Mouse (Mus musculus) skeletal muscle tissue, adult 2 months (tissue): ENCODE measurements around the gene Fasn.
"Not testable (repeated sequence)": the region's sequence is repeated elsewhere in the genome, so short reads cannot be mapped to it uniquely, and the experiment has no call there.

ENCODE experiments used
- DNase-seq: peaks from one replicate; pipeline ENCODE4 v3.0.0-alpha.2; 2012; ENCODE audit warnings: low read depth, low spot score

Gene Fasn

GRCm38 (mm10) chr11:120798244-120798643 is 26.1 kb downstream of the Fasn start:
- no peak for DNase-seq

- DNase-seq, result no peak
Measured at GRCm38 (mm10) chr11:120796614-120796946, 27.8 kb downstream of the Fasn start.

DNA sequence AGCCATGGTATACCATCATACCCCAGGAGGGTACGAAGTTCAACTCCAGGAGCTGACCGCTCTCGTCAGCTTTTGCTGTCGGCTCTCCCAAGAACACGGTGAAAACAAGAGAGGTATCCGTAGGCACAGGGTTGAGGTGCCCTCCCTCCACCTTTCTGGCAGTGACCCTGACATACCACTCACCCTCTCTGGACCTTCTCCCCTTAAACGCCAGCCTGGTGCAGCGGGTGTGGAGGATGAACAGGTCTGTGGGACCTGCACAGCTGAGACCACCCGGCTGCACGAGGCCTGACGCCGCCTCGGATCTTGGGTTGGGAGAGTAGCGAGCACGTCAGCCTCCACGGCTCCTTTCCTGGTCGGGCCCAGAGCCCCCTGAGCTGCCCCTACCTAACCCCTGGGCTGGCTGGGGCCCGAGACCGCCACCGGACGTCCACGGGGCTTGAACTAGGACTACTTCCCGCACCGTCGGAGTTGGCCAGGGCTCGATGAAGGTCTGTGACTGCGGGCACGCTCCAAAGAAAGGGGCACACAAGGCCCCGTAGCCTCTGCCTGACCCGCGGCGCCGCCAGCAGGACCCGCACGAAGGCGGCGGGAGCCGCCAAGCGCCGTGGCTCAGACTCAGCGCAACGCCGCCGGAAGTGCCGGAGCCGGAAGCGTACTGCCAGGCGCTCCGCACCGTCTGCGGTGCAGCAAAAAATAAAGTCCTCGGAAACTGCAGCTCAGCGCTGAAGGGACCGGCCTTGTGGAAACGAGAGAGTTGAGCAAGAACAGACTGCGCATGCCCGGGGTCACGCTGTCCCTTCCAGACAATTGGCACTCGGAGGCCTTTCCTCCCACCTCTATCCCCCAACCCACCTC is 28.4 kb downstream of the Fasn start, which contains the start of gene Dus1l:
Dus1l (minus strand) TSS at position 648 of the 858 bp plus-strand sequence.
- DNase-seq, result peak; percentile 95

DNA sequence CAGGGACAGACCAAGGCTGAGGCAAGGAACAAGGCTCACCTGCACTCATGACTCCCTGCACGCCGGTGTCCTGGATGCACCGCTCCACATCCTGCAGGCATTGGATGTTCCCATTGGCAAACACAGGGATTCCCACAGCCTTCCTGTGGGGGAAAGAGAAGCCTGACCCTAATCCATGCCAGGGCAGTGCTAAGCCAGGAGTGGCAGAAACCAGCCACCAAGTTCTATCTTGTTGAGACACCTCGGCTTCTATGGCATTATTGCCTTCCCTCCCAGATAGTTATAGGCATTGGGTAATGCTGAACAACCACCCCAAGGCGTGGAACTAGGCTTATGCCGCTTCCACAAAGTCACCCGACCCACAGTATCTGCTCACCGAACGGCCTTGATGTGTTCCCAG is 31.7 kb downstream of the Fasn start:
- no peak for DNase-seq

- DNase-seq, result no peak
Measured at GRCm38 (mm10) chr11:120789810-120790209, 34.5 kb downstream of the Fasn start.

DNA sequence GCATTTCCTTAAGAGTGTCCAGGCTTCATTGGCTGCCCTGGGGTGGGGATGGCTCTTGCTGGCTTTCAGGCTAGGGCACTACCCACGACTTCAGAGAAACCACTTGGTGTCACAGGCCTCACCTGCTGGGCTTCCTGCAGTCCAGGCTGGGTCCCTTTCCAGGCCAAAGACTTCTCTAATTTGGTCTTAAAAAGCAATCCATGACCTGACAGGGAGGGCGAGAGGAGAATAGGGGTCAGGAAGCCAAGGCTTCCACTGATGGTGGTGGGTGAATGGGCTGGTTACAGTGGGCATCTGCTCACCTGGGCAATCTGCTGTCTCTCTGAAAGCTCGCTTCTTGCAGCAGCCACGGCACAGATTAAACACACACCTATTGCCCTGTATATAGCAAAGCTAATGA is 35.0 kb downstream of the Fasn start:
- no peak for DNase-seq

DNA sequence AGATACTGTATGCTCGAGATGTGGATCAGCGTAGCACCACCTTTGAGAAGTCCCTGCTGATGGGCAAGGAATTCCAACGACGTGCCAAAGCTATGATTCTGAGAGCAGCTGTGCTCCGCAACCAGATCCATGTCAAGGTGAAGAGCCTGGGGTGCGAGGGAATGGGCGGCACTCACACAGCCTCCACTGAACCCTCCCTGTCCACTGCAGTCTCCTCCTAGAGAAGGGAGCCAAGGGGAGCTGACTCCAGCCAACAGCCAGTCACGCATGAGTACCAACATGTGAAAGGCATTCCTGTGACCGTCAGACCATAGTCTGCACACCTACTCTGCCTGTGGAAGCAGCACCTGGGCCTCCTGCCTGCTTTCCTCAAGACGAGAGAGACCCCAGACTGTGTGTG is 35.9 kb downstream of the Fasn start:
- not testable (repeated sequence) for DNase-seq

DNA sequence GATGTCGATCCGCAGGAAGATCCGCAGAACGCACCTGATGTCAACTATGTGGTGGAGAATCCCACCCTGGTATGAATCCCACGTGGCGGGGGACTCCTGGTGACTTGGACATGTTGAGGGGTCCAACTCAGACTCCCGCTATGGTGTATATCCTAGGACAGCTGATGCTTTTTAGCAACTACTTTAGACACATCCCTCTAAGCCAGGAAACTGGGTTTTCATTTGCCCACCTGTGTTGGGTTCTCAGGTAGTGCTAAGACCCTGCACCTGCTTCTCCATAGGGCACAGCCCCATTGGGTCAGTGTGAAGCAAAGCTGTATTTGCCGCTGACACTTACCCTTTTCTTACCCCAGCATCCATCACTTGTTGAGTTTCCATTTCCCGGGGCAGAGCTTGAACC is 39.2 kb downstream of the Fasn start:
- DNase-seq, result no peak

DNA sequence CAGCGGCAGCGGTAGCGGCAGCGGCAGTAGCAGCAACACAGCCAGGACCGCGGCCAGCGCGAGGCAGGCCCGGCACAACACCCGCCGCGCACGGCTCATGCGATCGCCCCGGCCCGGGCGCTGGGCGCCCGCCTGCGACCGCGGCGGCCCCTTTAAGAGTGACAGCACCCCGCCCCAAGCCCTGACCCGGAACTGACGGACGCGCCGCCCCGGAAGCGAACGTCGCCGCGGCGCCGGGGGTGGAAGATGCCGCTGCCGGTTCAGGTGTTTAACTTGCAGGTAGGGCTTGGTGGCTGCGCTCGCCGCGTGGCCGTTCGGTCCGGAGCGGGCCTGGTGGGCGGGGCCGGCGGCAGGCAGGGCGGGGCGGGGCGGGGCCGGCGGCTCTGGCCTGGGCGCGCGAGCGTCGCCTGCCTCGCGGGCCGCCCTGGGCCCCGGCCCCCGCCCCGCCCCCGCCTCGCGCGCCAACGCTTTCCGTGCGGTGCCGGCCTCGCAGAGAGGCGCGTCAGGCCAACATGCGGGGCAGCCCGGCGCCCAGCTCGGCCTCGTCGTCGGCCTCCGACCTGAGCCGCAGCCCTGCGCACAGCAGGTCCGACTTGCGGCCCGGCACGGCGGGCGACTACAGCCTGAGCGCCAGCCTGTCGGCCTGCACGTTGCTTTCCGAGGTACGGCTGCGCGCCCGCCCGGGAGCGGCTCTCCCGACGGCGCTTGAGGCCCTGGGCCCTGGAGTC is 40.1 kb downstream of the Fasn start, which contains the start of the genes Rfng and Gps1:
Rfng (minus strand) TSS at position 144 of the 728 bp plus-strand sequence.
Gps1 (plus strand) TSS at position 209 of the 728 bp plus-strand sequence.
- DNase-seq, result peak; percentile 54

DNA sequence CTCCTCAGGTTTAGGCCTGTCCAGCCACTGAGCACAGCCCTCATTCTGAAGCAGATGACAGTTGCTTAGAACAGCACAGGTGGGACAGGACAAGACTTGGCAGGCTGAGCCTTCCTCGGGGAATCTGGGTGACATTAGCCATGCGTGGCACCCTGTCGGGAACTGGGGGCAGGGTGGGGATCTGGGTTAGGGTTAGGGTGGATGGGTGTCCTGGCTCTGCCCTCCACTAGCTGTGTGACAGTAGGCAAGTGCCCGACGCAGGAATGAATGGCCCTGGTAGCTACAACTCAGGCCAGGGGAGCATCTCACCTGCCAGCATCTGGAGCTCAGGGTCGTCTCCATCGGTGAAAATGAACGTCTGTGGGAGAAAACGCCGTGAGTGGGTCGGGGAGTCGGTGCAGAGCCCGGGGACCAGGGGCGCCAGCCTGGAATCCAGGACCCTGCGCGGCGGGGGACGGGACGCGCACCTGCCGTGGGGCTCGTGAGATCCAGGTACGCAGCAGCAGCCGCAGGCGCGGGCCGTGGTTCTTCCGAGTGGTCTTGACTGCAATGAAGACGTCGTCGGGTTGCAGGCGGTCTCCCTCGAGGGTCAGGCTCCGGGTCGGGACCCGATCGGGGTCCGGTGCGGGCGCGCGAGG is 40.8 kb downstream of the Fasn start:
- no peak for DNase-seq

GRCm38 (mm10) chr11:120781361-120781760 is 43.0 kb downstream of the Fasn start:
- not testable (repeated sequence) for DNase-seq

DNA sequence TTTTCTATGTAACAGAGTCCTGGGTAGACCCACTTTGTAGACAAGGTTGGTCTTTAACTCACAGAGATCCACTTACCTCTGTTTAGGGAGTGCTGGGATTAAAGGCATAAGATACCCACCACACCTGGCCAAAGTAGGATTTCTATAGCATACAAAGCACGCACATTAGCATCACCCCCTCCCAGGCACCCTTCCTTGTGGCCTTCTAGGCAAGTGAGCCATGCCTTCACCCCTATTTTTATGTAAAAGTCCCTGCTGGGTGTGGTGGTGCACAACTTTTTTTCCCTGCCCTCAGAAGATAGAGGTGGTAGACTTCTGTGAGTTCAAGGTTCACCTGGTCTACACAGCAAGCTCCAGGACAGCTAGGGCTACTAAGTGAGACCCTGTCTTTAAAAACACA is 44.5 kb downstream of the Fasn start:
- DNase-seq, result no peak

GRCm38 (mm10) chr11:120777123-120777522 is 47.2 kb downstream of the Fasn start:
- no peak for DNase-seq

DNA sequence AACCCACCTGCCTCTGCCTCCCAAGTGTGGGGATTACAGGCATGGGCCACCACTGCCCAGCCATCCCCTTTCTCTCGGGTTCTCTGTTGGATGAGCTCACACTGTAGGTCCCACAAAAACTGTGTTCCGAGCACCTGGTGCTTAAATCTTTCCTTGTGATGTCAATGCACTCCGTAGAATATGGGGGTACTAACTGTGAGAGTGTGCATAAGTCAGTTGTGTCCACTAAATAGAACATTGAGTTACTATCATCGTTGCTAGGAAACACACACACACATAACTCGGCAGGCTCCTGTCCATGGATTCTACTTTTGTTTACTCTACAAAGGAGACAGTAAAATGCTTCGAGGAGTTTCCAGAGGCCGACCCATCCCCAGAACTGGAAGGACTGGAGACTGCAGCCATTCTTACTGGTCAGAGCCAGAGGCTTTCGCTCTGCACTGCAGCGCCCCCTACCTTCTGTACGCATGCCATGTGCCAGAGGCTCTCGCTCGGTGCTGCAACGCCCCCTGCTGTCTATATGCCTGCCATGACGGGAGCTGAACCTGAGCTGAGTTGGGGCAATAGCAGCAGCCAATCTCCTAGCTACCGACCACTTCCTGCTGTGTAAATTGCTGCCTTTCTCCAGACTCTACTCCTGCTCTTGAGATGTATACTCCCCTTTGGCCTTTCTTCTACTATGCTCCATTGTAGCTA is 48.4 kb downstream of the Fasn start:
- peak; percentile 90 for DNase-seq

- DNase-seq, result no peak
Measured at GRCm38 (mm10) chr11:120773463-120774190, 50.7 kb downstream of the Fasn start.

GRCm38 (mm10) chr11:120772749-120773148 is 51.6 kb downstream of the Fasn start:
- DNase-seq, result no peak

DNA sequence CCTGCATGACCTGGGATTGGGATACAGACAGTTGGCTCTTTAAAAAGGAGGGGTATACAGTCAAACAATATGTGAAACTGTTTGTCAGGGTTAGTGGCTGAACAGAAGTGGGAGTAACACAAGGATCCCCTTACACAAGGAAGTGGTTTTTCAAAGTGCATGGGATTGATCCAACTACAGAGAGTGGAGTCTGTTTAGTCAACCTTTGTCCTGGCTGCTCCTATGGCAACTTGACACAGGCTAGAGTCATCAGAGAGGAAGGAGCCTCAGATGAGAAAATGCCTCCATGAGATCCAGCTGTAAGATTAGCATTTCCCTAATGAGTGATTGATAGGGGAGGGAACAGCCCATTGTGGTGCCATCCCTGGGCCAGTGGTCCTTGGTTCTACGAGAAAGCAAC is 56.1 kb downstream of the Fasn start:
- DNase-seq, result no peak

DNA sequence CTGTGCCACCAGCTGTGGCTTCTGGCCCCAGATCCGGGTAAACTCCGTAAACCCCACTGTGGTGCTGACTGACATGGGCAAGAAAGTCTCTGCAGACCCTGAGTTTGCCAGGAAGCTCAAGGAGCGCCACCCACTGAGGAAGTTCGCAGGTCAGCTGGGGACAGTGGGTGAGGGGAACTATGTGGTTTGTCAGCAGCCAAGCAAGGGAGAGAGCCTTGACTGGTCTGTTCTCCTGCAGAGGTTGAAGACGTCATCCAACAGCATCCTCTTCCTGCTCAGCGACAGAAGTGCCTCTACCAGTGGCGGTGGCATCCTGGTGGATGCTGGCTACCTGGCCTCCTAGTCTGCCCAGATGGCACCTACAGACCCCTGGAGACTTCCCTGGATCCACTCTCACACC is 57.3 kb downstream of the Fasn start:
- DNase-seq, result not testable (repeated sequence)

DNA sequence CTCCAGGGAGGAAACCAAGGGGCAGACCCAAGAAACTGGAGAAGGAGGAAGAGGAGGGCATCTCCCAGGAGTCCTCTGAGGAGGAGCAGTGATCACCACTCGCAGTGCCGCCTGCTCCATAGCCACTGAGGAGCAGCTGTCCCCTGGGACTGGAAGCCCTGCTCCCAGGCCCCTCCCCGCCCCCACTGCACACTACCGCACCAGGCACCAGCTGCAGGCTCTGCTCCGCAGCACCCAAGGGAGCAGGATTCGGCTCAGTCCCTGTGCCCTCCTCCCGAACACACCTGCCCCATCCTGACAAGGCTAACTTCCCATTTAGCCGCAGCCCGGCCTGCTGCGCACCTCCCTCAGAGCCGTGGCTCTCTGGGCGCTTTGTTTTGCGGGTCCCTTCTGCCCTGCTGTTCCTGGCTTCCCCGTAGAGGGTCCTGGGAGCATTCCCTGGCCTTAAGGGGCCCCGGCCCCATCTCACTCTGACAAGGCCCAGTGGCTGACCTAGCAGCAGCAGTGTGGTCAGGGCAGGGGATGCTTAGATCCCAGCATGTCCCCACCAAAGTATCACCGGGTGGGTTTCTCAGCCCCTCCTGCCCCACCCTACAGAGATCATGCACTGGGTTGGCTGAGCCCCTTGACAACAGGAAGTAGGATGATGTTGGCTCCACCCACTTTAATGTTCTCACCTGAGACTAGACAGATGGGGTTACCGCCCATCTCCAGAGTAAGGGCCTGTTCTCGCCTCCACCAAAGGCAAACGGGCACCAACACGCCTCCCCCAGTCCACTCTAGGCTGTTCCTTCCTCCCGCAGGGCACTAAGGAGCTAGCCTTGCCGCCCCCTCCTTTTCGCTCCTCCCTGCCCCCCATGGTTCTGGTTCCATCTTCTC is 61.0 kb downstream of the Fasn start:
- DNase-seq, result not testable (repeated sequence)

DNA sequence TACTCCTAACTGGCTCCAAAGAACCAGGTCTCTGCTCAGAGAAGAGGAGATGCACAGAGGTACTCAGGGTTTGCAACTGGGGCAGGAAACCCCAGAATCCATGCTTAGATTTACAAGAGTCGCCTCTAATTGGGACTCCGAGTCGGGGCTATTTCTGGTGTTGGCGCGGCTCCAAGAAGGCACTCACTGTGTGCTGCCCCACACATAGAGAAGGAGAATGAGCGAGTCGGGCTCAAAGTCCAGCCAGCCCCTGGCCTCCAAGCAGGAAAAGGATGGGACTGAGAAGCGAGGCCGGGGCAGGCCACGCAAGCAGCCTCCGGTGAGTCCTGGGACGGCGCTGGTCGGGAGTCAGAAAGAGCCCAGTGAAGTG is 61.7 kb downstream of the Fasn start, which contains the start of gene Hmga1b:
Hmga1b (plus strand) TSS at position 123 of the 370 bp plus-strand sequence.
- not testable (repeated sequence) for DNase-seq
